Mouse (Mus musculus) E14TG2a.4 (cell line): ENCODE results near the gene Dnah2.

Experiments
- CTCF ChIP-seq: conservative IDR thresholded peaks from 2 replicates; pipeline ENCODE4 v1.5.1; 2014; ENCODE audit warnings: low read length
- NANOG ChIP-seq: IDR thresholded peaks from 2 replicates; pipeline ENCODE4 v1.6.1; 2014; ENCODE audit warnings: borderline replicate concordance, low read length, mixed read lengths

DNA sequence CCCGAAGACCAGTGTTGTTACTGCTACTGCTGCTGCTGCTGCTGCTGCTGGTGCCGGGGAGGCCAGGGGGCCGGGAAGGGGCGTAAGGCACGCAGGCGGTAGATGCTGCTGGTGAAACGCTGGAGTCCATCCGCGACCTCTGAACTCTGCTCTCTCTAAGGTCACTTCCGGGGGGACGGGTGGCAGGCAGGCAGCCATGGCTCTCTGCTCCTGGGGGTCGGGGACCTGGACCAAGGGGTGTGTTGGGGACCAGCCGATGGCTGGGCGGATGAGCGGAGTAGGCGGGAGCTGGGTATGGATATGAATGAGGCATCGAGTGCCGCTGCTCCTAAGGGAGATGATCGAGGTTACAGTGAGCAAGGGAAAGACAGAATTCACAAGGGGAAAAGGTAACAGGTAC, 142.6 kb downstream of the Dnah2 start:
- no peak for TF ChIP-seq CTCF
- TF ChIP-seq NANOG, result no peak
